Mouse (Mus musculus) myocyte (in vitro differentiated cells): Measurements from ENCODE around the gene Bgn.

Source experiments
- CEBPB ChIP-seq: IDR thresholded peaks from 2 replicates; pipeline ENCODE4 v1.6.1; 2011; ENCODE audit warnings: mild to moderate bottlenecking, moderate library complexity; ENCODE audit not compliant: poor library complexity, insufficient read depth, severe bottlenecking
- E2F4 ChIP-seq: IDR thresholded peaks from one replicate; pipeline ENCODE4 v1.6.1; 2011; ENCODE audit warnings: mild to moderate bottlenecking, control low read depth, moderate library complexity; ENCODE audit not compliant: insufficient read depth
- POLR2A ChIP-seq: IDR thresholded peaks from one replicate; pipeline ENCODE4 v1.6.1; 2011; ENCODE audit warnings: low read depth, mild to moderate bottlenecking, control low read depth, moderate library complexity; ENCODE audit not compliant: insufficient read length
- POLR2AphosphoS2 ChIP-seq: IDR thresholded peaks from one replicate; pipeline ENCODE4 v1.6.1; 2011; ENCODE audit warnings: low read depth, control low read depth; ENCODE audit not compliant: insufficient read length
- REST ChIP-seq: IDR thresholded peaks from one replicate; pipeline ENCODE4 v1.6.1; 2011; ENCODE audit warnings: mild to moderate bottlenecking, control low read depth, moderate library complexity; ENCODE audit not compliant: insufficient read depth, insufficient read length
- SRF ChIP-seq: IDR thresholded peaks from one replicate; pipeline ENCODE4 v1.6.1; 2011; ENCODE audit warnings: low read depth; ENCODE audit not compliant: control insufficient read depth, insufficient read length
- TCF12 ChIP-seq: IDR thresholded peaks from one replicate; pipeline ENCODE4 v1.6.1; 2011; ENCODE audit warnings: mild to moderate bottlenecking, control low read depth; ENCODE audit not compliant: poor library complexity, insufficient read depth, severe bottlenecking
- TCF3 ChIP-seq: IDR thresholded peaks from one replicate; pipeline ENCODE4 v1.6.1; 2011; ENCODE audit warnings: low read depth, control low read depth; ENCODE audit not compliant: insufficient read length
- USF1 ChIP-seq: IDR thresholded peaks from one replicate; pipeline ENCODE4 v1.6.1; 2011; ENCODE audit warnings: low read depth, mild to moderate bottlenecking, control low read depth, moderate library complexity

- TF ChIP-seq SRF (no peak), POLR2A (peak; percentile 41), USF1 (no peak), REST (no peak), POLR2AphosphoS2 (no peak), CEBPB (no peak), TCF3 (no peak), E2F4 (no peak), TCF12 (no peak)
Observed at GRCm38 (mm10) chrX:73465483-73466186, 17.8 kb upstream of the Bgn start.
